Mouse (Mus musculus) midbrain, embryonic 14.5 days (tissue): ENCODE measurements around the gene Aspdh. TPM values are rescaled to one million over a fixed set of nuclear protein-coding genes. Genes with fewer than 3 reads are reported as not detected.

Experiments used
- ATAC-seq: fragments of 200-750 bp; cut with Nextera tagmentation; 2 replicates; pipeline ENCODE4 v1.8.0; 2017; ENCODE audit warnings: moderate number of reproducible peaks, moderate library complexity; ENCODE audit not compliant: low FRiP score, low TSS enrichment
- DNase-seq: peaks from one replicate; pipeline ENCODE4 v3.0.0-alpha.2; 2015
- H3K27ac ChIP-seq: fragments of 300-500 bp; sonication (generic); replicated peaks from 2 replicates; pipeline ENCODE4 v1.5.1; 2014; ENCODE audit warnings: mild to moderate bottlenecking, low read depth, low read length, moderate library complexity
- H3K27me3 ChIP-seq: fragments of 300-500 bp; sonication (generic); 2 replicates; pipeline ENCODE4 v1.6.1; 2014; ENCODE audit warnings: low read length, control low read depth, mixed read lengths; ENCODE audit not compliant: control insufficient read depth, insufficient read depth
- H3K36me3 ChIP-seq: fragments of 300-500 bp; sonication (generic); 2 replicates; pipeline ENCODE4 v1.6.1; 2014; ENCODE audit warnings: low read length, control low read depth; ENCODE audit not compliant: control insufficient read depth, insufficient read depth
- H3K4me1 ChIP-seq: fragments of 300-500 bp; sonication (generic); 2 replicates; pipeline ENCODE4 v1.6.1; 2014; ENCODE audit warnings: mild to moderate bottlenecking, antibody characterized with exemption, low read length, control low read depth; ENCODE audit not compliant: control insufficient read depth, insufficient read depth
- H3K4me2 ChIP-seq: fragments of 300-500 bp; sonication (generic); 2 replicates; pipeline ENCODE4 v1.6.1; 2014; ENCODE audit warnings: mild to moderate bottlenecking, low read length, moderate library complexity
- H3K4me3 ChIP-seq: fragments of 300-500 bp; sonication (generic); replicated peaks from 2 replicates; pipeline ENCODE4 v1.5.1; 2014; ENCODE audit warnings: low read depth, low read length
- H3K9ac ChIP-seq: fragments of 300-500 bp; sonication (generic); replicated peaks from 2 replicates; pipeline ENCODE4 v1.6.1; 2014; ENCODE audit warnings: mild to moderate bottlenecking, low read length, moderate library complexity
- H3K9me3 ChIP-seq: fragments of 300-500 bp; sonication (generic); 2 replicates; pipeline ENCODE4 v1.6.1; 2016; ENCODE audit warnings: low read length, control low read depth, mixed read lengths; ENCODE audit not compliant: control insufficient read depth
- WGBS: fragments of 180-500 bp; shearing (Covaris S2); extraction: QIAGEN DNeasy Blood & Tissue Kit; methylation state at CpG from one replicate; pipeline ENCODE4 v1.1.7; 2014; 5-methylcytosine and 5-hydroxymethylcytosine counted together
- polyA plus RNA-seq: library from polyadenylated mRNA; unstranded; fragments of >200 nt; fragmentation: Nextera tagmentation; extraction: Ambion mirVana; gene quantifications from 2 replicates; pipeline ENCODE4 v1.2.1, GENCODE M21; 2014

The Aspdh gene
- polyA plus RNA-seq, 1 experiment from 2014 or later: 8.9 TPM

- Histone ChIP-seq H3K9me3 (no peaks in the 10 kb centered on the region), H3K4me1 (peaks cover 44% of the 10 kb centered on the region), H3K4me2 (peak within 1 kb of the TSS; percentile 76), H3K27ac (peak within 1 kb of the TSS; percentile 93), H3K36me3 (peaks cover 18% of the 10 kb centered on the region), H3K9ac (peak within 1 kb of the TSS; percentile 64), H3K27me3 (no peaks in the 10 kb centered on the region), H3K4me3 (peak within 1 kb of the TSS; percentile 46)
- DNase-seq (peak; percentile 97), ATAC-seq (peak; percentile 91)
- WGBS: under 1% methylated on average over 42 of the region's 42 CpGs
Observed at GRCm38 (mm10) chr7:44467811-44468411, 2.7 kb downstream of the Aspdh start, which contains the start of gene Josd2. TSS of gene Josd2 (plus strand) at chr7:44467980.

DNA sequence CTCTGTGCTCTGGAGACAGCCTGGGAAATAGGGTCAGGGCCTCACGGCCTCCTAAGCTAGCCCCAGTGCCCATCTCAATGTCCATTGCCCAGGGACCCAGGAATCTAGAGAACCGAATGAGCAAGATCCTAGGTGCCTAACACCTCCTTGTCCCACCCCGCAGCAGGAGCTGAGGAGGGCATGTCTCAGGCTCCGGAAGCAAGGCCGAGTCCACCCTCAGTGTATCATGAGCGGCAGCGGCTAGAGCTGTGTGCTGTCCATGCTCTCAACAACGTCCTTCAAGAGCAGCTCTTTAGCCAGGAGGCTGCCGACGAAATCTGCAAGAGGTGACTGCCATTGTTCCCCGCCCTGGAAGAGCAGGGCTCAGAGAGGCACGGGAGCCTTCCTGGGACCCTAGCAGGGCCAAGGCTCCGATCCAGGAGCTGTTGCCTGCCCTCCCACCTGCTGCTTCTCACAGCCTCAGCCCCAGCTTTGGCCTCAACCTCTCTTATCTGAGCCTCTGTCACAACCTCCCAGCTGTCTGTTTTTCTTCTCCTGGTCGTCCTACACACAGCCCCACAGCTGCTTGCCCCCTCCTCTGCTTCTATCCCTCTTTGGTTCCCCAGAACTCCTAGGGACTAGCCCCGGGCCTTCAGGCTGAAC lies 3.6 kb downstream of the Aspdh start:
- ATAC-seq (no peak), DNase-seq (peak; percentile 38)
- Histone ChIP-seq H3K36me3 (peaks cover 9% of the 10 kb centered on the region), H3K9ac (peak overlapping the region; percentile 64), H3K4me1 (peaks cover 46% of the 10 kb centered on the region), H3K9me3 (no peaks in the 10 kb centered on the region), H3K27ac (peak overlapping the region; percentile 93), H3K27me3 (no peaks in the 10 kb centered on the region), H3K4me2 (peak overlapping the region; percentile 76), H3K4me3 (peak overlapping the region; percentile 46)
- WGBS: 51% methylated on average over 15 of the region's 15 CpGs

GRCm38 (mm10) chr7:44469677-44470675 lies 4.8 kb downstream of the Aspdh start:
- WGBS: 90% methylated on average over 16 of the region's 16 CpGs
- H3K36me3 ChIP-seq: peaks cover 3% of the 10 kb centered on the region; the same call in 1 of the 2 replicates
- no peaks in the 10 kb centered on the region for H3K27me3 ChIP-seq
- H3K27ac ChIP-seq: peak overlapping the region; percentile 93; the same call in 1 of the 2 replicates
- H3K9ac ChIP-seq: no peak overlapping the region
- no peak overlapping the region for H3K4me3 ChIP-seq
- no peaks in the 10 kb centered on the region for H3K9me3 ChIP-seq
- H3K4me1 ChIP-seq: peaks cover 41% of the 10 kb centered on the region
- no peak for DNase-seq
- no peak overlapping the region for H3K4me2 ChIP-seq
- ATAC-seq: no peak

DNA sequence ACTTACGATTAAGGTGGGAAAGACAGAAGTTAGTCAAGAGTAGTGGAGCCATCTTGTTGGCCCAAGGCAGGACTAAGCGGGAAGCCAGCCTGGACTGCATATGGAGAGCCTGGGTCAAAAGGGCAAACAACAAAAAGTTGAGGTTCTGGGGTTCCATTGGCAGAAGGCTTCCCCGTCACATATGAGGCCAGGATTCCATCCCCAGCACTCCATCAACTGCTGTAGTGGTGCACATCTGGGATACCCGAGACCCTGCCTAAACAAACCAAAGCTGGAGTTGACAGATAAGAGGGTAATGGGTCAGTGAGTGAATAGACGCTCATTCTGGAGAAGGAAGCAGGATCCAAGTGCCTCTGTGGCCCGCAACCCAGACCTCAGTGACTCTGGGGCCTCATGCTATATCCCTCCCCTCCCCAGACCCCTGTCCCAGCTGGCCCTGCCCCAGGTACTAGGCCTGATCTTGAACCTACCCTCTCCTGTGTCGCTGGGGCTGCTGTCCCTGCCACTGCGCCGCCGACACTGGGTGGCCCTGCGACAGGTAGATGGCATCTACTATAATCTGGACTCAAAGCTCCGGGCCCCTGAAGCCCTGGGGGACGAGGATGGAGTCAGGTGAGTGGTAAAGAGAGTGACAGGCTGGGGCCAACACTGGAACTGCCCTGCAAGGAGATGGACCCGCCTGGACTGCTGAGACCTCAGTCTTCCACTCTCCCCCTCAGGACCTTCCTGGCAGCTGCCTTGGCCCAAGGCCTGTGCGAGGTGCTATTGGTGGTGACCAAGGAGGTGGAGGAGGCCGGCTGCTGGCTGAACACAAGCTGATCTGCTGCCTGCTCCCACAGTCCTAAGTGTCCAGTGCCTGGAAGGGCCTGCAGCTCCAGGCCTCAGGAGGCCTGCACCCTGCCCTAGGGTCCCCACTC lies 5.8 kb downstream of the Aspdh start:
- no peak overlapping the region for H3K9ac ChIP-seq
- ATAC-seq (no peak), DNase-seq (no peak)
- no peak overlapping the region for H3K27ac ChIP-seq
- no peaks in the 10 kb centered on the region for H3K9me3 ChIP-seq
- H3K4me1 ChIP-seq: peaks cover 35% of the 10 kb centered on the region
- H3K4me3 ChIP-seq: no peak overlapping the region
- H3K4me2 ChIP-seq: no peak overlapping the region
- H3K27me3 ChIP-seq: no peaks in the 10 kb centered on the region
- no peaks in the 10 kb centered on the region for H3K36me3 ChIP-seq
- WGBS: 89% methylated on average over 16 of the region's 16 CpGs

GRCm38 (mm10) chr7:44471880-44472557 lies 6.8 kb downstream of the Aspdh start:
- H3K27me3 ChIP-seq: peaks cover 4% of the 10 kb centered on the region; the same call in 1 of the 2 replicates
- 37% methylated on average over 6 of the region's 6 CpGs for WGBS
- no peak overlapping the region; the same call in 1 of the 2 replicates for H3K27ac ChIP-seq
- no peak overlapping the region for H3K9ac ChIP-seq
- H3K9me3 ChIP-seq: no peaks in the 10 kb centered on the region
- DNase-seq (no peak), ATAC-seq (no peak)
- H3K4me2 ChIP-seq: no peak overlapping the region
- H3K4me1 ChIP-seq: peaks cover 35% of the 10 kb centered on the region
- no peak overlapping the region for H3K4me3 ChIP-seq
- no peaks in the 10 kb centered on the region for H3K36me3 ChIP-seq

GRCm38 (mm10) chr7:44472558-44472885 lies 7.3 kb downstream of the Aspdh start:
- Histone ChIP-seq H3K4me3 (no peak overlapping the region), H3K9ac (no peak overlapping the region), H3K4me1 (peaks cover 33% of the 10 kb centered on the region), H3K4me2 (no peak overlapping the region), H3K27me3 (peaks cover 7% of the 10 kb centered on the region; the same call in 1 of the 2 replicates), H3K36me3 (no peaks in the 10 kb centered on the region), H3K9me3 (no peaks in the 10 kb centered on the region), H3K27ac (no peak overlapping the region)
- 12% methylated on average over 1 of the region's 1 CpGs for WGBS
- ATAC-seq (no peak), DNase-seq (no peak)

DNA sequence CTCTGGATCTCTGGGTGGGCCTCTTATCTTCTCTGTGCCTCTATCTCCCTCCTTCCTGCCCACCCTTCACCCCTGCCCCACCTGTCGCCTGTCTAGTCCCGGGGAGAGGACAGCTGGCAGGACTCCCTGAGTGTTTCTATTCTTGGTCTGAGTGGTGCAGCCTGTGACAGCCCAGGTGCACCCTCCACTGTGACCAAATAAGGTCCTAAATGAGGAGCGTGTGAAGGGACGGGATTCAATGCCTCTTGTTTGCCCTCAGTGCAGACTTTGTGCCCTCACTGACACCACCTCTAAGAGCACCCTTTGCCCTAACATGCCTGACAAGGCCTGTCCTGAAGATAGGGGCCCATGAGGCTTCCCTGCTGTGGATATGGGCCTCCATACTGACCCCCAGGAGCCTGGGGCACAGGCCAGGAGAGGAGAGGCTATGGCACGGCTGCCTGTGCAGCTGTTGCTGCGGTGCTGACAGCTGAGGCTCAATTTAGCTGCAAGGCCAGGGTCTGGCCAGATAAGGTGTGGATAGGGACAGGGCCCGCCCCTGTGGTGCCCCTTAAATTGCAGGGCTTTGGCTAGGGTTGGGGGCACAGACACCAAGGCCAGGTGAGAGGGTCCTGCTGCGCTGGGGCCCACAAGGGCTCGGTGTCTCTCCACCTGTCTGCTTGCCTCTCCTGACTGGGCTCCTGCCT lies 7.9 kb downstream of the Aspdh start:
- Histone ChIP-seq H3K36me3 (no peaks in the 10 kb centered on the region), H3K4me2 (no peak overlapping the region), H3K27ac (0 out of 2 replicates have a peak overlapping the region, but pooled peaks have one; percentile 17), H3K4me3 (no peak overlapping the region), H3K9ac (no peak overlapping the region), H3K9me3 (no peaks in the 10 kb centered on the region), H3K4me1 (peaks cover 33% of the 10 kb centered on the region), H3K27me3 (peaks cover 13% of the 10 kb centered on the region; the same call in 1 of the 2 replicates)
- no peak for DNase-seq
- 63% methylated on average over 9 of the region's 9 CpGs for WGBS
- no peak for ATAC-seq
